Mouse (Mus musculus) hindbrain, embryonic 16.5 days (tissue): ENCODE measurements at regions not wholly inside any gene's neighbourhood (a gene's known extent, or its start where the extent isn't known, plus 50 kb on each side); places are given as distances from the start of the nearest gene placed in this dataset.

Experiments
- ATAC-seq: fragments of 200-750 bp; cut with Nextera tagmentation; 2 replicates; pipeline ENCODE4 v1.8.0; 2017; ENCODE audit warnings: moderate TSS enrichment, moderate library complexity
- H3K27ac ChIP-seq: fragments of 300-500 bp; sonication (generic); 2 replicates; pipeline ENCODE4 v1.5.1; 2014; ENCODE audit warnings: low read depth, mild to moderate bottlenecking, control low read depth, low read length, moderate library complexity
- H3K27me3 ChIP-seq: fragments of 300-500 bp; sonication (generic); replicated peaks from 2 replicates; pipeline ENCODE4 v1.6.1; 2014; ENCODE audit warnings: low read length; ENCODE audit not compliant: control insufficient read depth, insufficient read depth
- H3K36me3 ChIP-seq: fragments of 300-500 bp; sonication (generic); 2 replicates; pipeline ENCODE4 v1.6.1; 2014; ENCODE audit warnings: mild to moderate bottlenecking, low read length, moderate library complexity, mixed read lengths; ENCODE audit not compliant: control insufficient read depth, insufficient read depth
- H3K4me1 ChIP-seq: fragments of 300-500 bp; sonication (generic); 2 replicates; pipeline ENCODE4 v1.6.1; 2014; ENCODE audit warnings: low read depth, low read length; ENCODE audit not compliant: control insufficient read depth, insufficient read depth
- H3K4me2 ChIP-seq: fragments of 300-500 bp; sonication (generic); 2 replicates; pipeline ENCODE4 v1.6.1; 2014; ENCODE audit warnings: mild to moderate bottlenecking, low read length, control low read depth, moderate library complexity
- H3K4me3 ChIP-seq: fragments of 300-500 bp; sonication (generic); 2 replicates; pipeline ENCODE4 v1.5.1; 2014; ENCODE audit warnings: mild to moderate bottlenecking, low read length, control low read depth, moderate library complexity
- H3K9ac ChIP-seq: fragments of 300-500 bp; sonication (generic); 2 replicates; pipeline ENCODE4 v1.6.1; 2014; ENCODE audit warnings: low read depth, mild to moderate bottlenecking, control low read depth, low read length, moderate library complexity
- H3K9me3 ChIP-seq: fragments of 300-500 bp; sonication (generic); 2 replicates; pipeline ENCODE4 v1.6.1; 2014; ENCODE audit warnings: mild to moderate bottlenecking, low read length, moderate library complexity; ENCODE audit not compliant: control insufficient read depth
- WGBS: fragments of 180-500 bp; shearing (Covaris S2); extraction: QIAGEN DNeasy Blood & Tissue Kit; methylation state at CpG from one replicate; pipeline ENCODE4 v1.1.7; 2014; 5-methylcytosine and 5-hydroxymethylcytosine counted together

GRCm38 (mm10) chr6:78303187-78303740 is 67.2 kb upstream of the Reg3b start:
- no peaks in the 10 kb centered on the region for H3K4me1 ChIP-seq
- ATAC-seq: no peak
- H3K36me3 ChIP-seq: no peaks in the 10 kb centered on the region
- 73% methylated on average over 1 of the region's 1 CpGs for WGBS
- no peak overlapping the region for H3K4me3 ChIP-seq
- H3K27me3 ChIP-seq: no peaks in the 10 kb centered on the region
- no peak overlapping the region for H3K9ac ChIP-seq
- H3K4me2 ChIP-seq: no peak overlapping the region
- H3K27ac ChIP-seq: no peak overlapping the region
- no peaks in the 10 kb centered on the region for H3K9me3 ChIP-seq
